Mouse (Mus musculus): ENCODE measurements around the gene Gm42372. TPM values are rescaled to one million over a fixed set of nuclear protein-coding genes. Genes with fewer than 3 reads are reported as not detected.

Gene Gm42372
- total RNA-seq, 1 experiment from 2014 or later: 0.99 TPM

- no peak for ATAC-seq (replicated peaks in 1 of 2; ENCODE audit: insufficient read depth in 1 of 2, low FRiP score in 2 of 2, low TSS enrichment in 1 of 2, low read depth in 1 of 2, poor library complexity in 2 of 2, severe bottlenecking in 2 of 2)
These were observed 39.3 kb downstream of the Gm42372 start for GRCm38 (mm10) chr7:17022176-17022575.

- ATAC-seq (replicated peaks in 1 of 2; ENCODE audit: insufficient read depth in 1 of 2, low FRiP score in 2 of 2, low TSS enrichment in 1 of 2, low read depth in 1 of 2, poor library complexity in 2 of 2, severe bottlenecking in 2 of 2): no peak
These were observed 40.8 kb downstream of the Gm42372 start for GRCm38 (mm10) chr7:17023701-17024100.

GRCm38 (mm10) chr7:17024141-17024540 is 41.3 kb downstream of the Gm42372 start:
- peak; percentile 12 to 28; a peak in 2 of 4 replicates for ATAC-seq (replicated peaks in 1 of 2; ENCODE audit: insufficient read depth in 1 of 2, low FRiP score in 2 of 2, low TSS enrichment in 1 of 2, low read depth in 1 of 2, poor library complexity in 2 of 2, severe bottlenecking in 2 of 2)

GRCm38 (mm10) chr7:17024814-17025504 is 42.1 kb downstream of the Gm42372 start:
- ATAC-seq (replicated peaks in 1 of 2; ENCODE audit: insufficient read depth in 1 of 2, low FRiP score in 2 of 2, low TSS enrichment in 1 of 2, low read depth in 1 of 2, poor library complexity in 2 of 2, severe bottlenecking in 2 of 2): peak; percentile 68 to 78

- ATAC-seq (replicated peaks in 1 of 2; ENCODE audit: insufficient read depth in 1 of 2, low FRiP score in 2 of 2, low TSS enrichment in 1 of 2, low read depth in 1 of 2, poor library complexity in 2 of 2, severe bottlenecking in 2 of 2): no peak
These were observed 42.6 kb downstream of the Gm42372 start for GRCm38 (mm10) chr7:17025505-17025894.

GRCm38 (mm10) chr7:17025896-17026622 is 43.2 kb downstream of the Gm42372 start:
- no peak for ATAC-seq (replicated peaks in 1 of 2; ENCODE audit: insufficient read depth in 1 of 2, low FRiP score in 2 of 2, low TSS enrichment in 1 of 2, low read depth in 1 of 2, poor library complexity in 2 of 2, severe bottlenecking in 2 of 2)

- peak; percentile 24 to 30; a peak in 2 of 4 replicates for ATAC-seq (replicated peaks in 1 of 2; ENCODE audit: insufficient read depth in 1 of 2, low FRiP score in 2 of 2, low TSS enrichment in 1 of 2, low read depth in 1 of 2, poor library complexity in 2 of 2, severe bottlenecking in 2 of 2)
These were observed 44.1 kb downstream of the Gm42372 start for GRCm38 (mm10) chr7:17026710-17027587.

- ATAC-seq (replicated peaks in 1 of 2; ENCODE audit: insufficient read depth in 1 of 2, low FRiP score in 2 of 2, low TSS enrichment in 1 of 2, low read depth in 1 of 2, poor library complexity in 2 of 2, severe bottlenecking in 2 of 2): peak; percentile 14 to 43; a peak in 3 of 4 replicates
These were observed 44.9 kb downstream of the Gm42372 start, which contains the start of gene Ppp5c for GRCm38 (mm10) chr7:17027588-17028343. TSS of gene Ppp5c (minus strand) at chr7:17027924.

GRCm38 (mm10) chr7:17028923-17029322 is 46.0 kb downstream of the Gm42372 start:
- ATAC-seq (replicated peaks in 1 of 2; ENCODE audit: insufficient read depth in 1 of 2, low FRiP score in 2 of 2, low TSS enrichment in 1 of 2, low read depth in 1 of 2, poor library complexity in 2 of 2, severe bottlenecking in 2 of 2): no peak

- no peak for ATAC-seq (replicated peaks in 1 of 2; ENCODE audit: insufficient read depth in 1 of 2, low FRiP score in 2 of 2, low TSS enrichment in 1 of 2, low read depth in 1 of 2, poor library complexity in 2 of 2, severe bottlenecking in 2 of 2)
These were observed 47.4 kb downstream of the Gm42372 start for GRCm38 (mm10) chr7:17030239-17030638.

Other genes with a start within 250 kb of the Gm42372 start
- gene Ap2s1, start 244.7 kb upstream of the Gm42372 start, total RNA-seq (2017): 43.2 and 67.9 TPM in 2 replicates
- gene Slc1a5, start 201.7 kb upstream of the Gm42372 start, total RNA-seq (2017): 41.8 and 49.6 TPM in 2 replicates
- 50.9 and 54.5 TPM in 2 replicates for gene Strn4, start 167.2 kb upstream of the Gm42372 start, total RNA-seq (2017)
- gene Fkrp, start 166.4 kb upstream of the Gm42372 start, total RNA-seq (2017): 8.7 and 15.6 TPM in 2 replicates
- 22.3 and 30.6 TPM in 2 replicates for gene Prkd2, start 140.2 kb upstream of the Gm42372 start, total RNA-seq (2017)
- 0.99 TPM in 1 of 2 replicates, not detected in the other for gene Dact3, start 107.8 kb upstream of the Gm42372 start, total RNA-seq (2017)
- gene Gng8, start 91.3 kb upstream of the Gm42372 start, total RNA-seq (2017): 0.25 TPM in 1 of 2 replicates, not detected in the other
- gene Ptgir, start 76.6 kb upstream of the Gm42372 start, total RNA-seq (2017): 1.3 and 3.7 TPM in 2 replicates
- gene Calm3, start 59.0 kb upstream of the Gm42372 start, total RNA-seq (2017): 391 and 520 TPM in 2 replicates
- gene Pnmal2, start 38.4 kb upstream of the Gm42372 start, total RNA-seq (2017): 0.25 TPM in 1 of 2 replicates, not detected in the other
- gene Pnmal1, start 23.4 kb upstream of the Gm42372 start, total RNA-seq (2017): not detected in 2 replicates
- 12.1 and 13.4 TPM in 2 replicates for gene Ccdc8, start 9.6 kb downstream of the Gm42372 start, total RNA-seq (2017)
- gene Ppp5c, start 44.8 kb downstream of the Gm42372 start, total RNA-seq (2017): 80.2 and 111 TPM in 2 replicates
- 1.0 and 6.9 TPM in 2 replicates for gene Hif3a, start 79.3 kb downstream of the Gm42372 start, total RNA-seq (2017)
- 0.20 and 0.88 TPM in 2 replicates for gene Psg16, start 91.0 kb downstream of the Gm42372 start, total RNA-seq (2017)
- gene Ceacam3, start 167.2 kb downstream of the Gm42372 start, total RNA-seq (2017): not detected in 2 replicates
- not detected in 2 replicates for gene Psg29, start 220.4 kb downstream of the Gm42372 start, total RNA-seq (2017)

Data from hematopoietic stem cell, adult 5-6 weeks (primary cell).